Mouse (Mus musculus): ENCODE data around the gene Ambra1.

The Ambra1 gene

DNA sequence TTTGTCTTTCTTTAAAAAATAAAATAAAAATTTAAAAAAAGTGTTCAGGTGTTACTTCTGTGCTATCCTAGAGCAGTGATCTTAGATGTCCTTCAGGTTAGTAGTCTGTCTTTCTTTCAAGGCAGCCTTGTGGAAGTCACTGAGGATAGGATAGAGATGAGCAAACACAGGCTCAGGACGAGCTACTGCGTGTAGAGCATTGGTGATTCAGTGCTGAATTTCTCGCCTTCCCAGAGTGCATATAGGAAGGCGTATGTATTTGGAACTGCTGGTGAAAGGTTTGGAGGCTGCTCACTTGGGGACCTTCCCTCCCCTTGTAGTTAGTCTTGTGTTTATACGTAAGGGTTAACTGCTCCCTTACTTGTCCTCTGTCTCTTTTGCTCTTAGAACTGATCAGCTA, 5.3 kb downstream of the Ambra1 start:
- DNase-seq (ENCODE audit: extremely low spot score), result no peak

DNA sequence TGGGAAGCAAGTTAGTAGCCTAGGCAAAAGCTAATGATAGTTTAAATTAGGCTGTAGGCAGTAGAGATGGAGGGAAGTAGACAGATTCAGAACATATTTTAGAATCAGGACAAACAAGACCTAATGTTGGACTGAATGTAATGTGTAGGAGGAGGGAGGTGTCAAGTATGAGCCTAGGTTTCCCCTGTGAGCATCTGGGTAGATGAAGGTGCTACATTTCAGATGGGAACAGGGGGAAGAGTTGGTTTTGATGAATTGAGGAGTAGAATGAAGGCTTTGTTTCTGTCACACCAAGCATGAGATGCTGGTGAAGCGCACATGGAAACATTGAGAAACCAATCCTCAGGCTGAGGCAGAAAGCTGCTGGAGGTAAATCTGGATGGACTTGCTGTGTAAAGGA, 9.7 kb downstream of the Ambra1 start:
- no peak for DNase-seq (ENCODE audit: extremely low spot score)

DNA sequence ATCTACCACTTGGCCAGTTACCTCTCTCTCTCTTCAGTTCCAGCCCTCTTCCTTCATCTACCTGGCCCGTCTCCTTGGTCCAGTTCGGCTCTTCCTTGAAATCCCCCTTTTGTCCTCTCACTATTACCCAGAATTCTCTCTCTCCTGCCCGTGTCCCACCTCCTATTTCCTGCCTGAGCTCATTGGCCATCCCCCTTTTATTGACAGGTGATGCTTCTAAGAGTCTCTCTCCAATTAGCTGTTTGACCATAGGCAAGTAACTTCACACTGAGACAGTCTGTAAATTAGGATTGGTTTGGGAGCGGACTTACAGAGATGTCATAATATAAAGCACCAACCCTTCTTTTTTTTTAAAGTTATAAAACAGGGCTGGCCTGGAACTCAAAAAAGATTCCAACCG, 14.8 kb downstream of the Ambra1 start:
- DNase-seq (ENCODE audit: extremely low spot score), result no peak

DNA sequence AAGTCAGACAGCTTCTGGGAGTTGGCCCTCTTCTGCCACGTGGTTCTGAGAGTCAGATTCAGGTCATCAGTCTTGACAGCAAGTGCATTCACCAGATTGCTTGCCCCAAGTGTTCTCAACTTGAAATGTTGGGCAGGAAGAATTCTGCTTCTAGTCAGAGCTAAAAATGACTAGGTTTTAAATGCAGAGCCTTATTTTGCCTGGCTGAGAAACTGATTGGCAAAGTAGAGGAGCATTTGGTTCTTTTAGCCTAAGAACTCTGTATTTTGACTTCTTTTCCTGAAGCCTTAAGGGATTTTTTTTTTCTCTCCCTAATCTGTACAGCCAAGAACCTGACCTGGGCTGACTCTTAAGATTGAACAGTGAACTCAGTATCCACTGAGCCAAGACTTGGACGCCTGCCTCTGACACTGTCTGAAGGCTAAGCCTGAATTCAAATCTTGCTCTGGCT, 19.9 kb downstream of the Ambra1 start:
- DNase-seq (ENCODE audit: extremely low spot score), result no peak

DNA sequence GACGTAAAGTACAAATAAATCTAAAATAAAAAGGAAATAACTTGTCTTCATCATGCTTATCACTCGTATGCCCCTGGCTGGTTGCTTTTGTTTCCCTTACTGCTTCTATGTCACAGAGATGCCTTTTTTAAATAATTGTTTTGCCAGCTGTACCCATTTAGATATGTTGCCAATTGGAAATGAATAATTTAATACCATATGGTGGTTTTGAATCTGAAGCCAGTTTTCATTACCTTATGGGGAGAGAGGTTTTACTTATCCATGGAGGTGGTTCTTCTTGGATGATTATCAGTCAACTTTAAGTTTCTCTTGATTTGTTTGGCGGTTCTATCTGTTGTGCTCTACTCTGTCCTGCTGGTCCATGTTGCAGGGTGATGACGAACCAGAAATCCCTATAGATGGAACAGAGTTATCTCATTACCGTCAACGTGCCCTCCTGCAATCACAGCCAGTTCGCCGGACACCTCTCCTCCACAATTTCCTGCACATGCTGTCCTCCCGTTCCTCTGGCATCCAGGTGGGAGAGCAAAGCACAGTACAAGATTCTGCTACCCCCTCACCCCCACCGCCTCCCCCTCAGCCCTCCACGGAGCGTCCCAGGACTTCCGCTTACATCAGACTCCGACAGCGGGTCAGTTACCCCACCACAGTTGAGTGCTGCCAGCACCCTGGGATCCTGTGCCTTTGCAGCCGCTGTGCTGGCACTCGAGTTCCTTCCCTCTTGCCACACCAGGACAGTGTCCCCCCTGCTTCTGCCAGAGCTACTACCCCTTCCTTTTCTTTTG, 42.2 kb downstream of the Ambra1 start:
- DNase-seq (ENCODE audit: extremely low spot score), result no peak

DNA sequence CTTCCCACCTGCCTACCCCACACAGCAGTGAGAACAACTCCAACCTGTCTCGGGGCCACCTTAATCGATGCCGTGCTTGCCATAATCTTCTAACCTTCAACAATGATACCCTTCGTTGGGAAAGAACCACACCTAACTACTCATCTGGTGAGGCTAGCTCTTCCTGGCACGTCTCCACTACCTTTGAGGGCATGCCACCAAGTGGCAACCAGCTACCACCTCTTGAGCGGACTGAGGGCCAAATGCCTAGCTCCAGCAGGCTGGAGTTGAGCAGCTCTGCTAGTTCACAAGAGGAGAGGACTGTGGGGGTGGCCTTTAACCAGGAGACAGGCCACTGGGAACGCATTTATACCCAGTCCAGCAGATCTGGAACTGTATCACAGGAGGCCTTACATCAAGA, 43.4 kb downstream of the Ambra1 start:
- no peak for DNase-seq (ENCODE audit: extremely low spot score)

DNA sequence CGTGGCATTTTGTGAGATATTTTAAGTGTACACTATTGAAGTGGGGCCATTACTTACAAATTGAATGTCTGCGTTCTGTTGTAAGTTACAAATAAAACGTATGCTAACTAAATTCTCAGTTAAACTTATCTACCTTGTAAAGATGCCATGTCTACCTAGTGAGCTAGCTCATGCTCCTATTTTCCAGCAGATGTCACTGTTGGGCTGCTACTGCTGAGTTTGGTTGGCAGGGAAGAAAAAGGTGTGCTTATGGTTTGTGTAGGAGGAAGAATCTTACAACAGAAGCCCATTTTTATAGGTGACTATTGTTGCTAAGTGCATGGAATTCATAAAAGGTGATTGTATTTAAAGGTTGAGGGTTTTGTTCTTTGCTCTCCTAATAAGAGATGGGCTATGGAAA, 49.2 kb downstream of the Ambra1 start:
- DNase-seq (ENCODE audit: extremely low spot score), result peak; percentile 15

DNA sequence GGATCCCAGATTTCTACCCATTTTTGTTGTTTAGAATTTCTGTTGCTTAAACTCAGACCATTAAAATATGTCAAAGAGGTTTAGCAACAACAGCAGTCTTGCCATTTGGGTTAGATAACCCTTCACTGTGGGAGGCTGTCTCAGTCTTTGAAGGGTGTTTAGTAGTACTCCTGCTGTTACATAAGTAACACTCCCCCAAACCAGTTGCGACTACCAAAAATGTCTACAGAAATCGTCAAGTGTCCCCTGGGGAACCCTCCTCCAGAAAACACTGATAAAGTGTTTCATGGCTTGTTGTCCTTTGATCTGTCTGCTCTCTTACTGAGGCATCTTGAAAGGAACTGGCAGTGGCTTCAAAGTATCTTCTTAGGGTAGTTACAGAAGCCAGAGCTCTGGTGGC, 61.7 kb downstream of the Ambra1 start:
- no peak for DNase-seq (ENCODE audit: extremely low spot score)

DNA sequence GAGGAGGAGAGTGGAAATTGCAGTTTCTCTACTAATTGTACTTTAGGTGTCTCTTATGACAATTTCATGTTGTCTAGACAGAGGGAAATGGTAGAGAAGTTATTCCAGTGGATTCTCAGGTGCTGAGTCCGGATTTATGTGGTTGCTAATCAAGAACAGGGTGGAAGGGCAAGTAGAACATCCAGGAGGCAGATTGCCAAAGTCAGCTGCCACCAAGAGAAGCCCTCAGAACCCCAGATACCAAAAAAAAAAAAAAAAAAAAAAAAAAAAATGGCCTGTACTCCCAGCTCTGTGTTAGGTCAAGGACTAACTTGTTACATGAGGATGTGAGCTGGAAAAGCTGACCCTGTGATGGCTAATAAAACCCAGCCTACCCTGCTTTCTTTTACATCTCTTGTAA, 62.4 kb downstream of the Ambra1 start:
- DNase-seq (ENCODE audit: extremely low spot score), result no peak

DNA sequence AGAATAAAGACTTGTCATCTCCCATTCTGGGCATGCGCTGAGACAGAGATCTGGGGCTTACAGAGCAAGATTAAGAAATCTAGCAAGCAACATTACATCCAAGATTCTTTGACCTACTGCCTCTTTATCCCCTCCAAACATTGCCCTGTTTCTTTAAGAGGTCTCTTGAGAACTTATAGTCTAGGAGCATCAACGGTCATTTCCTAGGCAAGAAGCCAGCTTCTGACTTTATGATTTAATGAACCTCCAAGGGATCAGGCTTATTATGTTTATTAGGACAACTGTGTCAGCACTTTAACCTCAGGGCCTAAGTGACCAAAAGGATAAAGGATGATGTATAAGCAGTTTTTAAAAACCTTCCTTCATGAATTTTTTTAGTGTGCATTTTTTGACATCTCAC, 64.5 kb downstream of the Ambra1 start:
- no peak for DNase-seq (ENCODE audit: extremely low spot score)

DNA sequence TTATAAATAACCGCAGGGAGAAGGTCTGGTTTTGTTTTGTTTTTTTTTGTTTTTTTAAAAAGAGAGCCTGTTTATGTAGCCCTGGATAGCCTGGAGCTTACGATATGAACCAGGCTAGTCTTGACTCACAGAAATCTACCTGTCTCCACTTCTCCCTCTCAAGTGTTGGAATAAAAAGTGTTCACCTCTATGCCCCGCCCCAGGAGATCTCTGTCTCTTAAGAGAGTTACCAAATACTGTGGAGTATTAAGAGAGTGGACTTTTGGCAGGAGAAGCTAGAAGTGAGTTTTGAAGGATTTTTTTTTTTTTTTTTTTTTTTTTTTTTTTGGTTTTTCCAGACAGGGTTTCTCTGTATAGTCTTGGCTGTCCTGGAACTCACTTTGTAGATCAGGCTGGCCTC, 65.2 kb downstream of the Ambra1 start:
- no peak for DNase-seq (ENCODE audit: extremely low spot score)

DNA sequence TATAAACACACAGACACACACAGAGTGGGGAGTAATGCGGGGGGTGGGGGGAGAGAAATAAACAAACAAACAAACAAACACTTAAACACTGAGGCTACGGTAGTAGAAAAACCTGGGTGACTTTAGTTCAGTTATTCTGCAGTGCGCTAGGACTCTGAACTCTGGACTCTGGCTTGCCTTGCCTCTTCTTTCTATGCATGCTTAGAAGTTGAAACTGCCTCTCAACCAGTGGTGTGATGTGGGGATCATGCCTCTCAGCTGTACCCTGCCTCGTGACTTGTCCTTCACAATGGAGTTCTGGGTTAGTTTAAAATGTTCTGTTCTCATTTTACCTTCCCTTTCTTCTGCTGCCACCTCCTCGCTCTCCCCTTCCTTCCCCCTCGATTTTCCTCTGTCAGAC, 81.5 kb downstream of the Ambra1 start:
- no peak for DNase-seq (ENCODE audit: extremely low spot score)

DNA sequence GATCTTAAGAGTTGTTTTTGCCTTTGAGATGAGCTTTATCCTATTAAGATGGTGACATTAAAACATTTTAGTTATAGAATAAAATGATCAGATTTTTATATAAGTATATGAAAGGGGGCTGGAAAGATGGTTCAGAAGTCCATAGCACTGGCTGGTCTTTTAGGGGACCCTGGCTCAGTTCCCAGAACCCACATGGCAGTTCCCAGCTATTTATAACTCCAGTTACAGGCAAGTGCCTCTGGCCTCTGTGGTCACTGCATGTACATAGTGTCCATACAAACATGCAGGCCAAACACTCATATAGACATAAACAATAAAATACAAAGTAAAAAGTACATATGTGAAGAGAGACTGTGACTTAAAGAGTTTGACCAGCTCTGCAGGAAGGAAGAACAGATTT, 86.8 kb downstream of the Ambra1 start:
- DNase-seq (ENCODE audit: extremely low spot score), result no peak

DNA sequence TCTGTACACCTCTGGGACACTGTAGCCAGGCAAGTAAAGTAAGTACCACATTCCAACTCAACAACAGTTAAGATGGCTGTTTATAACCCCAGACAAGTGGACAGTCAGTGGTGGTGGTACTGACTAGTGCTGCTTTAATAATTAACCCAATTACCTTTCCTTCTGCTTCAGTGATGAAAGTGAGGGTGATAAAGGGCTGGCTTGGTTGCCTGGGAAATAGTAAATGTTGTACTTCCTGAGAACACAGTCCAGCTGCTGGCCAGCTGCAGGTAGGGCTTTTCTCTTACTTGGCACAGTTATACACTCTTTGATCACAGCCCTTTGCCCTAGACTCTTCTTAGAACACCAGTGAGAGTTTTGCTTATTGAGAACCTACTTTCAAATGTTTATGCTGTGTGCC, 102.3 kb downstream of the Ambra1 start:
- no peak for DNase-seq (ENCODE audit: extremely low spot score)

DNA sequence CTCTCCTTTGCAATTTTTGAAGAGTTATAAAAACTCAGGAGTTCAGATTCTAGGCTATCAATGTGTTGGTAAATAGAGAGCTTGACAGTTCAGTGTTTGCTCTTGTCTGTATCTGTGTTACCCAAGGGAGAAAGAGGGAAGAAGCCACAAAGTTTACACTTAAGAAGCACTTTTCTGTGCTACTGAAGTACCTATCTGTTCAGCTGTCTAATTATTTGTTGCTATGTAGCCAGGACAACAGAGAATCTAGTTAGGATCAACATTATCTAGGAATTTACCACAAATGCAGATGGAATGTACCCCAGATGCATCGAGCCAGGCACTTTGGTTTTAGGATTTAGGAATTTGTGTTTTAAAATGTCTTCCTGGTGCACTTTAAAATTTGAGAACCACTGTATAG, 104.3 kb downstream of the Ambra1 start:
- no peak for DNase-seq (ENCODE audit: extremely low spot score)

DNA sequence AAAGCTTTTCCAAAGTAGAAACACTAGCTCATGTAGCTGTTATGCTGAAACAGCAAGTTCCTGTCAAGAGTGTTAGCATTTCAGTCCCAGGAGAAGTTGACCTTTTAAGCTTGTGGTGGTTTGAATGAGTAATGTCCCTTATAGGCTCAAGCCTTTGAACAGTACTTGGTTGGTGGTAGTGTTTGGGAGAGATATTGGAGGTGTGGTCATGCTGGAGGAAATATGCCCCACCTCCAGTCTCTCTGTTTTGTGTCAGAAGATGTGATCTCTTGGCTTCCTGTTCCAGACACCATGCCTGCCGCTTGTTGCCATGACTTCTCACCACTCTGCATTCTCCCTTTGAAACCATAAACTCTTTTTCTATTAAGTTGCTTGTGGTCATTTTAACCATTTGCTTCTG, 105.1 kb downstream of the Ambra1 start:
- DNase-seq (ENCODE audit: extremely low spot score), result no peak

DNA sequence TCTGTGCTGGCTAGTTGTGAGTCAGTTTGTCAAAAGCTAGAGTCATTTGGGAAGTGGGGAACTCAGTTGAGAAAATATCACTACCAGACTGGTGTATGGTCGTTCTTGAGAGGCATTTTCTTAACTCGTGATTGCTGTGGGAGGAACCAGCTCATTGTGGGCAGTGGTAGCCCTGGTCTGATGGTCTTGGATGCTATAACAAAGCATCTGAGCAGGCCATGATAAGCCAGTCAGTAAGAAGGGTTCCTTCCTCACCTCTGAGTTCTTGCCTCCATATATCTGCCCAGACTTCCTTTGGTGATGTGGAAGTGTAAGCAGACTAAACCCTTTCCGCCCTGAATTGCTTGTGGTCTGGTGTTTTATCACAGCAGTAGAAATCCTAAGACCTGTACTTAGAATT, 105.7 kb downstream of the Ambra1 start:
- DNase-seq (ENCODE audit: extremely low spot score), result no peak

DNA sequence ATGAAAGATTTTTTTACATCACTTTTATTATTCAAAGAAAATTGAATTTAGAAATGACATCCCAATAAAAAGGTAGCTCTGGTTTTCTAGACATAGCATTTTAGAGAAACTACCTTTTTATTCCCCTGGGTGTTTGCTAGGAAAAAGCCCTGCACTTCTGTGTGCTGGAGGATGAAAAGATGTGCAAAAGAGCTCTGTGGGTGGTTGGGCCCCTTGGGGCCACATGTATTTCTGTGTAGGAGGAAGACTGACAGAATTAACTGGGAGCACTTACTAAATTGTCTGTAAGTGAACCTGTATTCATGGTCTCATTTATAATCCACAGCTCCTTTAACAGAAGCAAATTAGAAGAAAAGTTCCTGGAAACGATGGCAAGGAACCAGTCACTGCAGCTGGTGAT, 114.2 kb downstream of the Ambra1 start:
- DNase-seq (ENCODE audit: extremely low spot score), result no peak

DNA sequence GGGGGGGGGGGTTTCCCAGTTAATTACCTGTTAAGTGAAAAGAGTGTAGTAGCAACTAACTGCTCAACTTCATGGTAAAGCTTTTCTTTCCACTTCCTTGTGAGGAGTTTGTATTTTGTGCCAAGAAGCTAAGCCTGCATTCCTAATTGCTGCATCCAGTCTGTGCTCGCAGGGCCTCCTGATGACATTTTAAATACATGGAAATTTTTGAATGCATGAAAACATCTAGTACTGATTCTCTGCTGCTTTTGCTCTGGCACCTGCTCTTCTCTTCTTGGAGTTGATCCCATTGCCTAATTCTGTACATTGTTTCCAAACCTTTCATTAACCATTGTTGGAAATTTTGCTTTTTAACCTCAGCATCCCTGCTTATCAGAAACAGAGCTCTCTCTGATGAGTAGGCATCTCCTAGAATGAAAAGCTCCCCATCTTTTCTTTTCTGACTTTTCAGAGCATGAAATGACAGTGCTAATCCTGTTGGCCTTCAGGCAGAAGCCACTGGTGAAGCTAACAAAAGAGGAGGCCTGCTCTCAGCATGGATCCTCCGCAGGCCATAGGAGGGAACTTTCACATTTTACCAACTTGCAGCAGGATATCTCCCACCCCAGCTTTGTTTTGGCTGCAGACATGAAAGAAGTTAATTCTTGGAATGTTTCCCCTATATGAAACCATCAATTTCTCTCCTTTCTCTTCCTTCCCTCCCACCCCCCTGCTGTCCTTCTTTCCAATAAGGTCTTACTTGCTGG, 122.7 kb downstream of the Ambra1 start:
- DNase-seq (ENCODE audit: extremely low spot score), result peak; percentile 29

DNA sequence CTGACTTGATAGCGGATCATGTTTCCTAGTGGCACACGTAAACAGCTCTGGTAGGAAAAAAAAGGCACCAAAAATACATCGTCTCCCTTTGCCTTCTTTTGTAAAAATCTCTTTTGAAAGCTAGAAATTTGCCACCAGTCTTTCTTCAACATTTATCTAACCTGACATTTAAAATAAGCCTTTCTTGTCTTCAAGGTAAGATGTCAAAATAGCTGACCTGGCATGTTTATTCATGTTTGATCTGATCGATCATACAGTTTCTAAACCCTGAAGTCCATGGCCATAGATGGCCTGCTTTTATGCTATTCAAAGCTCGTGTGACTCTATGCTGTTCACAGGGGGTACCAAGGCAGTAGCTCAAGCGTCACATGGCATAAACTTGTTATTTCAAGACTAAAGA, 124.6 kb downstream of the Ambra1 start:
- DNase-seq (ENCODE audit: extremely low spot score), result no peak

DNA sequence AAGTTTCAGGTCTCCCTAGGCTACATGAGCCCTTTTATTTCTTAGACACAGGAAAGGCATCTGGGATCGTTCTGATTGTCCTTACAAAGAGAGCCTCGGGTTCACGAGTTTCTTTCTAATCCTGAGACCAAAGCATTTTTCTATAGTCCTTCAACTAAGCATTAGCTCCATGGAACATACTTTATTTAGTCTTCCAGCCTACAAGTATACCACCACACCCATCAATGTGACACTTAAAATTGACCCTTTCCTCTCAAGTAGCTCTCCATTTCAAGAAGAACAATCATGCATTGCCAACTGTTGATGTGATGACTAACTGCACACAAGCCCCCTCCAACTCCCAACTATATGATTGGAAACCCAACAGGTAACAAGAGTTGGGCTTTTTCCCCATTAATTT, 127.0 kb downstream of the Ambra1 start:
- no peak for DNase-seq (ENCODE audit: extremely low spot score)

DNA sequence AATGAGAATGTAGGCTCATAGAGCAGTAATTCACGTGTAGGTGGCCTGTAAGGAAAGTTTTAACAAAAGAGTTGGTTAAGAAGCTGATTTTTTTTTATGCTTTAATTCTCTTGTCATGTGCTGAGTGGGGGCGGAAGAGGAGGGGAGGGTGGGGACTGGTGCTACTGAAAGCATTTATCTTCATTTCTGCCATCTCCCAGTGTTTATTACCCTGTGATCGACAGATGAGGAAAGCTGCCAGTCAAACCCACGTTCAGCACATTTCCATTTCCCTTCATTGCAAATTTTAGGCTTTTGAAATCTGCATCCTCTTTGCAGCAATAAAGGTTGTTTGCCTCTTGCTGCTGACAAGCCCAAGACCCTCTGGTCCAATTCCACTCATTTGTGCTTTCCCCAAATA, 129.5 kb downstream of the Ambra1 start:
- DNase-seq (ENCODE audit: extremely low spot score), result no peak

DNA sequence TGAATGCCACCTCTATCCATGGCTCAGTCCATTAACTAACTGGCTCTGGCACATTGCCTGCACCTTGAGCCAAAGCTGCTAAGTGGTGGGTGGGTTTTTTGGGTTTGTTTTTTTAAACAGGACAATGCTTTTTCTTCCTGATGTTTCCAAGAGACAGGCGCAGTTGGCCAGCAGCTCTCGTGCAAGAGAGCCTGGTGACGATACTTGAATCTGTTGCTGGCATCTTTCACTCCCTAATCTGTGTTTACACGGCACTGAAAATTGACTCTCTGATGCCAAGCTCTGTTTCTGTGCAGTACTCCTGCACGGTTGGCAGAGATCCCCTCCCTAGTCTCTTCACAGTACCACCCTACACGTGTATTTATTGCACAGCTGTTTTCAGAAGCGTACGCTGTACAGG, 140.8 kb downstream of the Ambra1 start:
- DNase-seq (ENCODE audit: extremely low spot score), result no peak

DNA sequence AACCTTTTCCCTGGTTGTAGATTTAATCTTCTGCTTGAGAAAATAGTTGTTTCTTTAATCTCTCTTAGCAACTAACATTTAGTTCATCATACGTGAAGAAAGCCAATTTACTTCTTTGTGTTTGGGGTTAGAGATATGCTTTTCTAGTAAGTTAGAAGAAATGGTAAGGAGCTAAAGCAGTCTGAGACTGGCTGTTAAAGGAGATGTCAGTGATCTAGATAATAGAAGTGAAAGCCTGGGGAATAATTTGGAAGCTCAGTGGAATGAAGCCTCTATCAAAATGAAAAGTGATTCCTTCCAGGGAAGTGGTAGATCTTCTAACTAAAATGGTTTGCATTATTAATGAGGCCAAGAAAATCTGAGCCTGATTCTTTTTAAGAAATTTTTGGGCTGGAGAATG, 141.3 kb downstream of the Ambra1 start:
- no peak for DNase-seq (ENCODE audit: extremely low spot score)
